Mouse (Mus musculus): ENCODE measurements around the gene Slc6a9. TPM values are rescaled to one million over a fixed set of nuclear protein-coding genes. Genes with fewer than 3 reads are reported as not detected.

Slc6a9 gene
- polyA plus RNA-seq, 1 experiment from 2014 or later = 9.2 TPM

- Histone ChIP-seq H3K4me3 (ENCODE audit: low read length) (no peak overlapping the region), H3K27ac (ENCODE audit: low read length) (no peak overlapping the region), H3K4me2 (ENCODE audit: low read depth, low read length) (no peak overlapping the region), H3K27me3 (ENCODE audit: control insufficient read depth, insufficient read depth, low read depth, low read length) (no peaks in the 10 kb centered on the region), H3K36me3 (ENCODE audit: control insufficient read depth, insufficient read depth, low read length) (no peaks in the 10 kb centered on the region), H3K9me3 (ENCODE audit: control insufficient read depth, low read length) (0 out of 2 replicates have a peak, but pooled peaks cover 5% of the 10 kb centered on the region), H3K9ac (ENCODE audit: low read length) (no peak overlapping the region), H3K4me1 (replicated peaks; ENCODE audit: control insufficient read depth, insufficient read depth, low read length) (no peaks in the 10 kb centered on the region)
- 85% methylated on average over 10 of the region's 10 CpGs for WGBS
- no peak for ATAC-seq (ENCODE audit: low read depth)
Measured at GRCm38 (mm10) chr4:117818032-117818431, 16.3 kb upstream of the Slc6a9 start.

DNA sequence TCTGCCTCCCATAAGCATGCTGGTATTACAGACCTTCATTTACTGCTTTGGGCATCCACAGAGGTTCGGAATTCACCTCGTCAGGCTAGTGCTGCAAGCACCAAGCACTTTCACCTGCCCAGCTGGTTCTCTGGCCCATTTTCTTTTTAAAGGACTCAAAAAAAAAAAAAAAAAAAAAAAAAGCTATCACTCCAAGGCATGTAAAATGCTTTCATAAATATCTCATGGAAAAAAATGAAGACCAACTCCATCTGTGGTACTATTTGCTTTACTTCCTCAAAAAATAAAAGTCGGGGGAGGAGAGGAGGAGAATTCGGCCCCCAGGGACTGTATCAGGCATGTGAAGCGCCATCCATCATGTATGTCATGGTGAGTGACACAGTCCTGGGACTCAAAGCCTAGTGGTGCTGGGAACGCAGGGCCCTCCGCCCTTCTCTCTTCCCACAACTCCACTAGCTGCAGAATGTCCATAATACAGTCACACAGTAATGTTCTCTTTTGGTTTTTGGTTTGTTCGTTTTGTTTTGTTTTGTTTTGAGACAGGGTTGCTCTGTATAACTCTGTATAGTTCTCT lies 5.6 kb upstream of the Slc6a9 start:
- Histone ChIP-seq H3K9ac (ENCODE audit: low read length) (no peak overlapping the region), H3K36me3 (ENCODE audit: control insufficient read depth, insufficient read depth, low read length) (no peaks in the 10 kb centered on the region), H3K4me3 (ENCODE audit: low read length) (no peak overlapping the region), H3K4me1 (replicated peaks; ENCODE audit: control insufficient read depth, insufficient read depth, low read length) (peaks cover 13% of the 10 kb centered on the region), H3K27ac (ENCODE audit: low read length) (no peak overlapping the region), H3K9me3 (ENCODE audit: control insufficient read depth, low read length) (no peaks in the 10 kb centered on the region), H3K4me2 (ENCODE audit: low read depth, low read length) (no peak overlapping the region), H3K27me3 (ENCODE audit: control insufficient read depth, insufficient read depth, low read depth, low read length) (peaks cover 5% of the 10 kb centered on the region; the same call in 1 of the 2 replicates)
- ATAC-seq (ENCODE audit: low read depth) = no peak
- WGBS = 37% methylated on average over 8 of the region's 8 CpGs

DNA sequence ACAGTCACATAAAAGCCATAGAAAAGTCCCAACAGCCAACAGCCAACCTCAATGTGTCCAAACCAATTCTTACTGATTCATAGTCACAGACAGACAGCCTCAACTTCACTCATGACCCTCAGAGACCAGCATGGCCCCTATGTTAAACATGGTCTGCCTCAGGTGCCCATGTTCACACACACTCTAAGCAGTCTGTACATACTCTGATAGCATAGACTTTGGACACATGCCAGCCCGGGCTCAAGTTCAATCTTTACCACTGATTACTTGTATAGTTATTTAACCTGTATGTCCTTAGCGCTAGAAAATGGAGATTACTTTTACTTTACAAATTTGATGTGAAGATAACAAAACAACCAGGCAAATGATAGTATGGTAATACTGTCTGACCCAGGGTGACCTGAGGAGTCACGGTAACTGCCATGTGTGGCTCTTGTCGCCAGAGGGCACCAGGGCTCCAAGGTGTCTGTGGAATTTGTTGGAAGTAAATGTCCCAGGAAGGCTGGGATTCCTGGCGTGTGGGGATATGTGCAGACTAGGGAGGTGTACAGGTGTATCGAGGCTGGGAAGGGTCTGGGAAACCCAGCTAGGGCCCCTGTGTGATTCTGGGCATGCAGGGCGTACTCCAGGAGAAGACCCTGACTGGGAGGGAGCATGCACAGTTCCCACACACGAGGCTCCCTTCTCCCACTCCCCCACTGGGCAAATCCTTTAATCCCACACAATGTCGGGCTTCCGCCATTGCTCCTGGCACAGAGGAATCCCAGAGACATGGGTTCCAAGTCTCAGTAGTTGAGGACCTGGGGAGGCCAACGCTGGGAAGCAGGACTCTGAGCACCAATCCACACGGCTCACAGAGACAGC lies 4.8 kb upstream of the Slc6a9 start:
- ATAC-seq (ENCODE audit: low read depth) = peak; percentile 57
- Histone ChIP-seq H3K4me3 (ENCODE audit: low read length) (no peak overlapping the region), H3K9ac (ENCODE audit: low read length) (no peak overlapping the region), H3K4me2 (ENCODE audit: low read depth, low read length) (peak overlapping the region; percentile 7; the same call in 1 of the 2 replicates), H3K36me3 (ENCODE audit: control insufficient read depth, insufficient read depth, low read length) (no peaks in the 10 kb centered on the region), H3K27me3 (ENCODE audit: control insufficient read depth, insufficient read depth, low read depth, low read length) (peaks cover 5% of the 10 kb centered on the region; the same call in 1 of the 2 replicates), H3K27ac (ENCODE audit: low read length) (no peak overlapping the region), H3K9me3 (ENCODE audit: control insufficient read depth, low read length) (no peaks in the 10 kb centered on the region), H3K4me1 (replicated peaks; ENCODE audit: control insufficient read depth, insufficient read depth, low read length) (peaks cover 14% of the 10 kb centered on the region)
- 7% methylated on average over 12 of the region's 12 CpGs for WGBS

DNA sequence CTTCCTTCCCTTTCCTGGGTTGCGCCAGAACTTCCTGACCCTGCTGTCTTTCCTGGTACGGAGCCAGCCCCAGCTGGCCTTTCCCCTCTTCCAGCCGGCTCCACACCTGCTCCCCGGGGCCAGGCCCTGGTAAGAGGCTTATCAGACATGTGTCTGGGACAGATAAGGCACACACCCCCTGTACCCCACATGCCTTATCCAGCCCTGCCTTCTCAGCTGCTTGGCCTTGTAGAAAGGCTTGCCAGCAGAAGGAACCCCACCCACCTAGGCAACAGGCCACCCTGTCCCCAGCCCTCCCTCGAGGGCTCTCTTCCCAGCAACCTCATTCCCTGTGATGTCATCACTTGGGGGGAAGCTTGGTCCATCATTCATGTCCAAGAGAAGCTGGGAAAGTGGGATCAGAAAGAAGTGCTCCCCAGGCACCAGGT lies 4.2 kb upstream of the Slc6a9 start:
- Histone ChIP-seq H3K4me3 (ENCODE audit: low read length) (no peak overlapping the region), H3K27me3 (ENCODE audit: control insufficient read depth, insufficient read depth, low read depth, low read length) (peaks cover 5% of the 10 kb centered on the region; the same call in 1 of the 2 replicates), H3K27ac (ENCODE audit: low read length) (no peak overlapping the region), H3K4me2 (ENCODE audit: low read depth, low read length) (peak overlapping the region; percentile 7; the same call in 1 of the 2 replicates), H3K4me1 (replicated peaks; ENCODE audit: control insufficient read depth, insufficient read depth, low read length) (peaks cover 18% of the 10 kb centered on the region), H3K9ac (ENCODE audit: low read length) (no peak overlapping the region), H3K36me3 (ENCODE audit: control insufficient read depth, insufficient read depth, low read length) (no peaks in the 10 kb centered on the region), H3K9me3 (ENCODE audit: control insufficient read depth, low read length) (no peaks in the 10 kb centered on the region)
- ATAC-seq (ENCODE audit: low read depth) = peak; percentile 48
- 3% methylated on average over 5 of the region's 5 CpGs for WGBS

DNA sequence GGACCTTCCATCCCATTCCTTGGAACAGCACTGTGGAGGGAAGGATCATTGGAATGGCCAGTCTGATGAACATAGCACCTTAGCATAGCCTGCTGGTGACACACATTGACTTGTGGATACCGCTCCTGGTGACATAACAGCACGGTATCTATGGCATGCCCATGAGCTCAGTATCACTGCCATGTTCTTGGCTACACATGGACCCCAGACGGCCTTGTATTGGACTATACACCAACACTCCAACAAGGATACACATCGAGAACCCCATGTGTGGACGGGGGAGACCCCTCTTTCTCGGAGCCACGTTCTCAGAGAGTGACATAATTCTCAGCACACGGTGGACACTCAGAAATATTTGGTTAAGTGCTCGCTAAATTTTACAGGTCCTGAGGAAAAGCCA lies 3.5 kb upstream of the Slc6a9 start:
- no peak for ATAC-seq (ENCODE audit: low read depth)
- H3K4me3 ChIP-seq (ENCODE audit: low read length) = no peak overlapping the region
- no peak overlapping the region for H3K27ac ChIP-seq (ENCODE audit: low read length)
- H3K9me3 ChIP-seq (ENCODE audit: control insufficient read depth, low read length) = no peaks in the 10 kb centered on the region
- peaks cover 5% of the 10 kb centered on the region; the same call in 1 of the 2 replicates for H3K27me3 ChIP-seq (ENCODE audit: control insufficient read depth, insufficient read depth, low read depth, low read length)
- H3K4me1 ChIP-seq (replicated peaks; ENCODE audit: control insufficient read depth, insufficient read depth, low read length) = peaks cover 18% of the 10 kb centered on the region
- no peaks in the 10 kb centered on the region for H3K36me3 ChIP-seq (ENCODE audit: control insufficient read depth, insufficient read depth, low read length)
- no peak overlapping the region for H3K9ac ChIP-seq (ENCODE audit: low read length)
- H3K4me2 ChIP-seq (ENCODE audit: low read depth, low read length) = no peak overlapping the region
- WGBS = 87% methylated on average over 9 of the region's 9 CpGs

- Histone ChIP-seq H3K4me1 (replicated peaks; ENCODE audit: control insufficient read depth, insufficient read depth, low read length) (peaks cover 18% of the 10 kb centered on the region), H3K4me3 (ENCODE audit: low read length) (no peak overlapping the region), H3K4me2 (ENCODE audit: low read depth, low read length) (no peak overlapping the region), H3K27me3 (ENCODE audit: control insufficient read depth, insufficient read depth, low read depth, low read length) (peaks cover 5% of the 10 kb centered on the region; the same call in 1 of the 2 replicates), H3K9me3 (ENCODE audit: control insufficient read depth, low read length) (no peaks in the 10 kb centered on the region), H3K36me3 (ENCODE audit: control insufficient read depth, insufficient read depth, low read length) (no peaks in the 10 kb centered on the region), H3K9ac (ENCODE audit: low read length) (no peak overlapping the region), H3K27ac (ENCODE audit: low read length) (no peak overlapping the region)
- WGBS = 63% methylated on average over 2 of the region's 2 CpGs
- no peak for ATAC-seq (ENCODE audit: low read depth)
Measured at GRCm38 (mm10) chr4:117831499-117831898, 2.8 kb upstream of the Slc6a9 start.

DNA sequence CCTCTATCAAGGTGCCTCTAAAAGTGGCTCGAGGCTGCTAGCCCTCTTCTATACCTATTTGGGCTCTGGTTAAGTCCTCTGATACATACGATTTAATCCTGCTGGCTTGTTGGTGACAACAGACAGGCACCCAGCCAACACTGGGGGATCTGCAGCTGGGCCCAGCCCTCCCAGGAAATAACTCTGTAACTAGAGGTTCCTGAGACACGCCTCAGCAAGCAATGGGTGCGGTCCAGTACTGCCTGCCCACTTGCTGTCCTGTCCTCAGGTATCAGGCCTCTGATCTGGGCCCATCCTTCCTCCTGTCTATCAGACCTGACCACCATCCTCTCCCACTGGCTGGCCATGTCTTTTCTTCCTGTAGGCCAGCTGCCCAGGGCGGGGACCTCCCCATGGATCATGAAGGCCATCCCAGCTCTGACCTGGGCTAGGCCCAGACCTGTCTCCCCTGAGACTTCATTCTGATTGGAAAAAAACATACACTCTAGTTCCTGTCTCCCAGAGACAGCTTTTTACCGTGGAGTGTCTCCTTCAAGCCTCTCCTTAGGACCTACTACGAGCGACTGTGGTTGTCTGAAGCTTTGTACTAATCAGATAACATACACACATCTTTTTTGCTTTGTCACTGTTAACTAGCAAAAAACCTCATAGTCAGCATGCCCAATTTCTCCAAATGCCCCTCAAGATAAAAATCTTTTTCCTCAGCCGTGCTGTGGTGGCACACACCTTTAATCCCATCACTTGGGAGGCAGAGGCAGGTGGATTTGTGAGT lies 2.2 kb upstream of the Slc6a9 start:
- Histone ChIP-seq H3K36me3 (ENCODE audit: control insufficient read depth, insufficient read depth, low read length) (no peaks in the 10 kb centered on the region), H3K27me3 (ENCODE audit: control insufficient read depth, insufficient read depth, low read depth, low read length) (peaks cover 5% of the 10 kb centered on the region; the same call in 1 of the 2 replicates), H3K4me2 (ENCODE audit: low read depth, low read length) (no peak overlapping the region), H3K4me1 (replicated peaks; ENCODE audit: control insufficient read depth, insufficient read depth, low read length) (peaks cover 21% of the 10 kb centered on the region), H3K9me3 (ENCODE audit: control insufficient read depth, low read length) (no peaks in the 10 kb centered on the region), H3K27ac (ENCODE audit: low read length) (no peak overlapping the region), H3K9ac (ENCODE audit: low read length) (no peak overlapping the region), H3K4me3 (ENCODE audit: low read length) (no peak overlapping the region)
- WGBS = 69% methylated on average over 9 of the region's 9 CpGs
- no peak for ATAC-seq (ENCODE audit: low read depth)

- no peaks in the 10 kb centered on the region for H3K9me3 ChIP-seq (ENCODE audit: control insufficient read depth, low read length)
- peak overlapping the region; percentile 93 for H3K4me2 ChIP-seq (ENCODE audit: low read depth, low read length)
- H3K9ac ChIP-seq (ENCODE audit: low read length) = peak overlapping the region; percentile 76
- 1% methylated on average over 33 of the region's 36 CpGs for WGBS
- H3K4me3 ChIP-seq (ENCODE audit: low read length) = peak overlapping the region; percentile 70
- peak overlapping the region; percentile 81 for H3K27ac ChIP-seq (ENCODE audit: low read length)
- ATAC-seq (ENCODE audit: low read depth) = peak; percentile 71
- peaks cover 14% of the 10 kb centered on the region for H3K4me1 ChIP-seq (replicated peaks; ENCODE audit: control insufficient read depth, insufficient read depth, low read length)
- no peaks in the 10 kb centered on the region for H3K27me3 ChIP-seq (ENCODE audit: control insufficient read depth, insufficient read depth, low read depth, low read length)
- no peaks in the 10 kb centered on the region for H3K36me3 ChIP-seq (ENCODE audit: control insufficient read depth, insufficient read depth, low read length)
Measured at GRCm38 (mm10) chr4:117834845-117835530, 682 bp downstream of the Slc6a9 start.

Data from lung, embryonic 16.5 days (tissue).